Mouse (Mus musculus) sigmoid colon, adult 10 weeks (tissue): ENCODE measurements around the gene Fgd4. TPM values are rescaled to one million over a fixed set of nuclear protein-coding genes. Genes with fewer than 3 reads are reported as not detected.

Source experiments
- polyA plus RNA-seq: library from polyadenylated mRNA; stranded (reverse); fragments of 350-450 nt; fragmentation: Illumina TruSeq; extraction: RNeasy Lipid Tissue Mini Kit (QIAGEN cat#74804); gene quantifications from one replicate; pipeline ENCODE4 v1.2.3, GENCODE M21; 2014; ENCODE audit warnings: low read depth, low replicate concordance

Fgd4 gene
- polyA plus RNA-seq = 74.1 TPM

GRCm38 (mm10) chr16:16600461-16600860 is at the start of gene Fgd4:
TSS of gene Fgd4 (minus strand) at chr16:16600549.

Other genes starting within 250 kb of the Fgd4 start
- 311 TPM for gene Dnm1l, start 241.6 kb downstream of the Fgd4 start, polyA plus RNA-seq
- gene Olfr19, start 75.9 kb upstream of the Fgd4 start, polyA plus RNA-seq = not detected
- gene Spag6l, start 228.9 kb upstream of the Fgd4 start, polyA plus RNA-seq = not detected